ENCODE assay signal across 20 mouse cellular contexts in the genomic region with DNA sequence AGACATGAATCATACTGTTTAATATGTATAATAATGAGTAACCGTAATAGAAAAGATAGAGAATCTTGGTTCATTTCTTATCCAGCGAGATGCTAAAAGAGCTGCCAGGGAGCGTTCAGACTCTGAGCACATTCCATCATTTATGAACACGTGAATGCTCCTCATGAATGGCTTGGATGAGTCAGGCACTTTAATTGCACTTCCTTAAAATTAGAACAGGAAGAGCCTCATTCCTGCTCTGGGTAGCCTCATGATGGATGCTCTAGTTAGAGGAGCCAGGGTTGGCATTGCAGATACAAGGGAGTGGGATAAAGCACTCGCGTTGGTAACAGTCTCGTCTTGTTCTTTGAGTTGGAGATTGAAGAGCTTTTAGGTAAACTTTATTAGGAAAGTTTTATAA.
A peak's percentile ranks its signal among the peaks of the same experiment; 100 is the strongest.
DNase-seq lines count a peak whose midpoint lies in the region; ATAC-seq and TF ChIP-seq lines count a peak whose summit lies in the region.
"Had no signal": no experiment of that assay in that cellular context is flagged by ENCODE, and none has a peak within 500 bp of the region (broad histone marks: within the 10 kb centered on the region; RNA-seq: fewer than 3 reads in every experiment).

No protein-coding gene starts in this region.

- TF ChIP-seq CTCF in forebrain, postnatal 0 days (IDR thresholded peaks at IDR 0.05; ENCODE audit: low read depth): no peak
- TF ChIP-seq CTCF in Patski (IDR thresholded peaks at IDR 0.05): no peak
- no peak for TF ChIP-seq CTCF in stomach, postnatal 0 days (IDR thresholded peaks at IDR 0.05; ENCODE audit: low read depth)

- ATAC-seq in forebrain, postnatal 0 days: peak; percentile 29; the same call in 1 of the 2 replicates
- no peak for ATAC-seq in forebrain, embryonic 15.5 days (replicated peaks)
- ATAC-seq in Patski: peak; percentile 65
- ATAC-seq in stomach, postnatal 0 days (ENCODE audit: low FRiP score, low TSS enrichment): no peak
- ATAC-seq: forebrain, embryonic 14.5 days had no signal

- WGBS in forebrain, postnatal 0 days: 61% methylated on average over 7 of the region's 7 CpGs
- WGBS in forebrain, embryonic 15.5 days: 63% methylated on average over 7 of the region's 7 CpGs
- whole genome bisulfite sequencing in stomach, postnatal 0 days: 71% methylated on average over 7 of the region's 7 CpGs

- in situ Hi-C loops in Patski (cut with MboI; ENCODE audit: low pct_unique_long_range_greater_than_20kb): no loop called here

- no peaks in the 10 kb centered on the region for H3K9me3 ChIP-seq in forebrain, postnatal 0 days (ENCODE audit: low read length)
- H3K9me3 ChIP-seq in forebrain, embryonic 15.5 days: no peaks in the 10 kb centered on the region
- H3K9me3 ChIP-seq in stomach, postnatal 0 days (ENCODE audit: control insufficient read depth, low read length): no peaks in the 10 kb centered on the region
- H3K9me3 ChIP-seq: embryonic facial prominence, embryonic 15.5 days; forebrain, embryonic 10.5 days; heart, embryonic 12.5 days; hindbrain, embryonic 15.5 days had no signal

- no peak overlapping the region for H3K4me2 ChIP-seq in forebrain, postnatal 0 days (ENCODE audit: low read depth)
- no peak overlapping the region for H3K4me2 ChIP-seq in forebrain, embryonic 15.5 days (replicated peaks)
- no peak overlapping the region for H3K4me2 ChIP-seq in stomach, postnatal 0 days (replicated peaks; ENCODE audit: low read depth)
- H3K4me2 ChIP-seq: embryonic facial prominence, embryonic 15.5 days; heart, embryonic 12.5 days; hindbrain, embryonic 15.5 days had no signal

- TF ChIP-seq EP300 in stomach, postnatal 0 days (optimal IDR thresholded peaks at IDR 0.05): no peak

- CTCF ChIA-PET in Patski (lab: Charles Lee): interaction anchor here (1.0 to 1.7 kb wide), 5 partner anchors 14 to 79 kb away, joined by 3 to 5 read pairs (median 3); no protein-coding TSS in a partner anchor

- H3K4me1 ChIP-seq in forebrain, postnatal 0 days (ENCODE audit: insufficient read depth): no peaks in the 10 kb centered on the region
- H3K4me1 ChIP-seq in forebrain, embryonic 15.5 days: no peaks in the 10 kb centered on the region
- H3K4me1 ChIP-seq in stomach, postnatal 0 days (replicated peaks; ENCODE audit: control insufficient read depth, insufficient read depth): no peaks in the 10 kb centered on the region
- H3K4me1 ChIP-seq: embryonic facial prominence, embryonic 15.5 days; forebrain, embryonic 10.5 days; heart, embryonic 12.5 days; hindbrain, embryonic 15.5 days had no signal

- H3K27me3 ChIP-seq in forebrain, postnatal 0 days (ENCODE audit: insufficient read depth, low read length): no peaks in the 10 kb centered on the region
- no peaks in the 10 kb centered on the region for H3K27me3 ChIP-seq in forebrain, embryonic 15.5 days
- no peaks in the 10 kb centered on the region for H3K27me3 ChIP-seq in Patski
- H3K27me3 ChIP-seq in stomach, postnatal 0 days (ENCODE audit: control insufficient read depth, insufficient read depth, low read length): no peaks in the 10 kb centered on the region
- H3K27me3 ChIP-seq: embryonic facial prominence, embryonic 15.5 days; heart, embryonic 12.5 days; hindbrain, embryonic 15.5 days had no signal

- POLR2A ChIA-PET in Patski (lab: Charles Lee): no interaction called here

- no peak overlapping the region for H3K27ac ChIP-seq in forebrain, postnatal 0 days (ENCODE audit: low read depth, low read length)
- H3K27ac ChIP-seq in forebrain, embryonic 15.5 days (replicated peaks): no peak overlapping the region
- no peak overlapping the region for H3K27ac ChIP-seq in stomach, postnatal 0 days (replicated peaks)
- H3K27ac ChIP-seq: embryonic facial prominence, embryonic 15.5 days; forebrain, embryonic 10.5 days; gastrocnemius, adult 2 months; hindbrain, embryonic 15.5 days had no signal

- no peak overlapping the region for H3K4me3 ChIP-seq in forebrain, postnatal 0 days (ENCODE audit: low read depth, low read length)
- no peak overlapping the region for H3K4me3 ChIP-seq in forebrain, embryonic 15.5 days
- H3K4me3 ChIP-seq in stomach, postnatal 0 days (ENCODE audit: low read depth, low read length): no peak overlapping the region
- H3K4me3 ChIP-seq: embryonic facial prominence, embryonic 15.5 days; erythroblast, embryonic 14.5 days; forebrain, embryonic 10.5 days; gastrocnemius, adult 2 months; heart, embryonic 12.5 days; hindbrain, embryonic 15.5 days had no signal

- DNase-seq in forebrain, postnatal 0 days: no peak
- DNase-seq in 3T3-L1 (ENCODE audit: low read depth, low spot score) (peak; percentile 15), Patski (ENCODE audit: low read depth, low spot score) (no peak)
- DNase-seq in retina, postnatal 1 day: peak; percentile 91
- no peak for DNase-seq in layer of hippocampus, postnatal 36 days
- no peak for DNase-seq in stomach, postnatal 0 days (ENCODE audit: low spot score)
- DNase-seq: adrenal gland, postnatal 10 days; cerebellum, adult 18-20 months; cerebellum, postnatal 10 days; embryo, embryonic 11 days; gastrocnemius, adult 2 months; gastrocnemius, postnatal 25 days; heart, postnatal 36 days had no signal

- H3K36me3 ChIP-seq in forebrain, postnatal 0 days (ENCODE audit: insufficient read depth): no peaks in the 10 kb centered on the region
- no peaks in the 10 kb centered on the region for H3K36me3 ChIP-seq in forebrain, embryonic 15.5 days
- no peaks in the 10 kb centered on the region for H3K36me3 ChIP-seq in stomach, postnatal 0 days (ENCODE audit: control insufficient read depth, insufficient read depth, low read length)
- H3K36me3 ChIP-seq: embryonic facial prominence, embryonic 15.5 days; forebrain, embryonic 10.5 days; heart, embryonic 12.5 days; hindbrain, embryonic 15.5 days had no signal

- no peak overlapping the region for H3K9ac ChIP-seq in forebrain, postnatal 0 days
- H3K9ac ChIP-seq in forebrain, embryonic 15.5 days (replicated peaks): no peak overlapping the region
- H3K9ac ChIP-seq in stomach, postnatal 0 days (ENCODE audit: low read length): no peak overlapping the region
- H3K9ac ChIP-seq: embryonic facial prominence, embryonic 15.5 days; heart, embryonic 12.5 days; hindbrain, embryonic 15.5 days had no signal

Comparison
In these comparisons a context has a peak if more than half of its experiments do, and no peak if none do; other contexts are left out.
1. ATAC-seq: peak in forebrain, postnatal 0 days (single experiment) and Patski (single experiment); none in forebrain, embryonic 15.5 days (single experiment) and stomach, postnatal 0 days (single experiment).
2. DNase-seq: peak in 3T3-L1 (single experiment) and retina, postnatal 1 day (single experiment); none in forebrain, postnatal 0 days (single experiment), Patski (single experiment), layer of hippocampus, postnatal 36 days (0 of 2) and stomach, postnatal 0 days (single experiment).